Mouse (Mus musculus) lung, adult 2 months (tissue): ENCODE measurements at regions not wholly inside any gene's neighbourhood (a gene's known extent, or its start where the extent isn't known, plus 50 kb on each side); places are given as distances from the start of the nearest gene placed in this dataset.

ENCODE experiments used
- CTCF ChIP-seq: fragments of 200-500 bp; IDR thresholded peaks from 2 replicates; pipeline ENCODE4 v1.5.1; 2011; ENCODE audit warnings: mild to moderate bottlenecking, low read length, control low read depth; ENCODE audit not compliant: insufficient read depth
- POLR2A ChIP-seq: fragments of 200-500 bp; IDR thresholded peaks from 2 replicates; pipeline ENCODE4 v1.6.1; 2011; ENCODE audit warnings: low read depth, mild to moderate bottlenecking, control low read depth, low read length, borderline replicate concordance; ENCODE audit errors: extremely low read depth

GRCm38 (mm10) chr16:58136979-58137378 is 271.3 kb upstream of the Dcbld2 start:
- TF ChIP-seq POLR2A (no peak), CTCF (no peak)
